Mouse (Mus musculus): ENCODE measurements around the gene Itgb5.

The Itgb5 gene

GRCm38 (mm10) chr16:33946021-33946420 lies 116.6 kb downstream of the Itgb5 start:
- no peak for TF ChIP-seq GATA4 (IDR thresholded peaks at IDR 0.05; ENCODE audit: insufficient replicate concordance, low read length)

GRCm38 (mm10) chr16:33947664-33948571 lies 118.5 kb downstream of the Itgb5 start:
- TF ChIP-seq GATA4 (IDR thresholded peaks at IDR 0.05; ENCODE audit: insufficient replicate concordance, low read length), result no peak

- TF ChIP-seq GATA4 (IDR thresholded peaks at IDR 0.05; ENCODE audit: insufficient replicate concordance, low read length), result no peak
These were observed 120.9 kb downstream of the Itgb5 start for GRCm38 (mm10) chr16:33950386-33950785.

GRCm38 (mm10) chr16:33950830-33951229 lies 121.4 kb downstream of the Itgb5 start:
- no peak for TF ChIP-seq GATA4 (IDR thresholded peaks at IDR 0.05; ENCODE audit: insufficient replicate concordance, low read length)

GRCm38 (mm10) chr16:33953008-33953407 lies 123.5 kb downstream of the Itgb5 start:
- TF ChIP-seq GATA4 (IDR thresholded peaks at IDR 0.05; ENCODE audit: insufficient replicate concordance, low read length), result no peak

GRCm38 (mm10) chr16:33954793-33955192 lies 125.3 kb downstream of the Itgb5 start:
- no peak for TF ChIP-seq GATA4 (IDR thresholded peaks at IDR 0.05; ENCODE audit: insufficient replicate concordance, low read length)

GRCm38 (mm10) chr16:33963509-33963908 lies 134.0 kb downstream of the Itgb5 start:
- no peak for TF ChIP-seq GATA4 (IDR thresholded peaks at IDR 0.05; ENCODE audit: insufficient replicate concordance, low read length)

- TF ChIP-seq GATA4 (IDR thresholded peaks at IDR 0.05; ENCODE audit: insufficient replicate concordance, low read length), result no peak
These were observed 136.5 kb downstream of the Itgb5 start for GRCm38 (mm10) chr16:33965878-33966537.

GRCm38 (mm10) chr16:33966538-33967282 lies 137.2 kb downstream of the Itgb5 start, which contains the start of gene Umps:
Gene Umps (minus strand): TSS chr16:33967038.
- TF ChIP-seq GATA4 (IDR thresholded peaks at IDR 0.05; ENCODE audit: insufficient replicate concordance, low read length), result no peak

- no peak for TF ChIP-seq GATA4 (IDR thresholded peaks at IDR 0.05; ENCODE audit: insufficient replicate concordance, low read length)
These were observed 137.8 kb downstream of the Itgb5 start for GRCm38 (mm10) chr16:33967283-33967640.

GRCm38 (mm10) chr16:33979855-33980254 lies 150.4 kb downstream of the Itgb5 start:
- no peak for TF ChIP-seq GATA4 (IDR thresholded peaks at IDR 0.05; ENCODE audit: insufficient replicate concordance, low read length)

GRCm38 (mm10) chr16:33983712-33984111 lies 154.2 kb downstream of the Itgb5 start:
- TF ChIP-seq GATA4 (IDR thresholded peaks at IDR 0.05; ENCODE audit: insufficient replicate concordance, low read length), result no peak

- TF ChIP-seq GATA4 (IDR thresholded peaks at IDR 0.05; ENCODE audit: insufficient replicate concordance, low read length), result no peak
These were observed 155.9 kb downstream of the Itgb5 start for GRCm38 (mm10) chr16:33985372-33985771.

- TF ChIP-seq GATA4 (IDR thresholded peaks at IDR 0.05; ENCODE audit: insufficient replicate concordance, low read length), result no peak
These were observed 157.5 kb downstream of the Itgb5 start for GRCm38 (mm10) chr16:33986993-33987392.

- no peak for TF ChIP-seq GATA4 (IDR thresholded peaks at IDR 0.05; ENCODE audit: insufficient replicate concordance, low read length)
These were observed 159.0 kb downstream of the Itgb5 start for GRCm38 (mm10) chr16:33988358-33989012.

Data from liver, adult (tissue).